Mouse (Mus musculus): ENCODE measurements around the gene Gm21725.
"Not testable (repeated sequence)": the region's sequence is repeated elsewhere in the genome, so short reads cannot be mapped to it uniquely, and the experiment has no call there.

The Gm21725 gene

DNA sequence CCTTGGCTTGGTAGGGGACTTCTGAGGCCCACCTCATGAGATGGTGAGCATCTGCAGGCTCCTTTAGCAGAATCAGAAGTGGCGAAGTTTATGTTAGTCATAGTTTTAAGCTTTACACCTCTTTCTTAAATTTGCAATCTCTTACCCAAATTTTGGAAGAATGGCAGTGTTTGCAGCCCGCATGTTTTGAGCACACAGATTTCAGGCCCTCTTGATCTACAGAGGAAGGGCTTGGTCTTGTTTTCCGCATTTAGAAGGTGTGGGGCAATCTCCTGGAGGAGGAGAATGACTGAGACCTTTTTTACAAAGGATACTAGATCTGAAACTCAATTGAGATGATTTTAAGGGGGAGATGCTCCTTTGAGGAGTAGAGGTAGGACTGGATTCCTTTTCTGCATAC, at the start of gene Gm21725:
Gene Gm21725, minus strand, starts transcription at position 101 of the 400 bp plus-strand sequence.
- not testable (repeated sequence) for DNase-seq (ENCODE audit: low spot score)

Data from testis, postnatal 14 days (tissue).